Mouse (Mus musculus): ENCODE measurements around the gene Chst3. TPM values are rescaled to one million over a fixed set of nuclear protein-coding genes. Genes with fewer than 3 reads are reported as not detected.

Chst3 gene
- polyA plus RNA-seq, 1 experiment = 0.43 TPM

GRCm38 (mm10) chr10:60209237-60209636 is 9.8 kb downstream of the Chst3 start:
- H3K27ac ChIP-seq (ENCODE audit: insufficient read depth, low read length) = no peak overlapping the region
- no peak overlapping the region for H3K4me3 ChIP-seq (ENCODE audit: low read depth, low read length)
- H3K36me3 ChIP-seq (ENCODE audit: control insufficient read depth, insufficient read depth, low read length, poor library complexity, severe bottlenecking) = no peaks in the 10 kb centered on the region
- TF ChIP-seq POLR2A (IDR thresholded peaks at IDR 0.05; ENCODE audit: insufficient read depth, low read length) = no peak
- TF ChIP-seq CTCF (IDR thresholded peaks at IDR 0.05; ENCODE audit: low read depth, low read length) = no peak
- no peak for TF ChIP-seq EP300 (IDR thresholded peaks at IDR 0.05; ENCODE audit: insufficient read depth, low read depth, low read length)
- H3K9me3 ChIP-seq (replicated peaks; ENCODE audit: control insufficient read depth, insufficient read depth, low read length, poor library complexity, severe bottlenecking) = no peaks in the 10 kb centered on the region
- H3K9ac ChIP-seq (ENCODE audit: low read depth, poor library complexity, severe bottlenecking) = no peak overlapping the region
- H3K27me3 ChIP-seq (ENCODE audit: control insufficient read depth, insufficient read depth, low read length, poor library complexity, severe bottlenecking) = no peaks in the 10 kb centered on the region
- no peaks in the 10 kb centered on the region for H3K4me1 ChIP-seq (ENCODE audit: control insufficient read depth, insufficient read depth, low read length)

- Histone ChIP-seq H3K9ac (ENCODE audit: low read depth, poor library complexity, severe bottlenecking) (no peak overlapping the region), H3K27me3 (ENCODE audit: control insufficient read depth, insufficient read depth, low read length, poor library complexity, severe bottlenecking) (no peaks in the 10 kb centered on the region), H3K36me3 (ENCODE audit: control insufficient read depth, insufficient read depth, low read length, poor library complexity, severe bottlenecking) (no peaks in the 10 kb centered on the region), H3K4me3 (ENCODE audit: low read depth, low read length) (no peak overlapping the region), H3K4me1 (ENCODE audit: control insufficient read depth, insufficient read depth, low read length) (no peaks in the 10 kb centered on the region), H3K9me3 (replicated peaks; ENCODE audit: control insufficient read depth, insufficient read depth, low read length, poor library complexity, severe bottlenecking) (no peaks in the 10 kb centered on the region), H3K27ac (ENCODE audit: insufficient read depth, low read length) (no peak overlapping the region)
- no peak for TF ChIP-seq CTCF (IDR thresholded peaks at IDR 0.05; ENCODE audit: low read depth, low read length)
- TF ChIP-seq EP300 (IDR thresholded peaks at IDR 0.05; ENCODE audit: insufficient read depth, low read depth, low read length) = no peak
- no peak for TF ChIP-seq POLR2A (IDR thresholded peaks at IDR 0.05; ENCODE audit: insufficient read depth, low read length)
Observed at GRCm38 (mm10) chr10:60207166-60207705, 11.8 kb downstream of the Chst3 start.

GRCm38 (mm10) chr10:60205601-60206241 is 13.3 kb downstream of the Chst3 start:
- no peak for TF ChIP-seq POLR2A (IDR thresholded peaks at IDR 0.05; ENCODE audit: insufficient read depth, low read length)
- no peak for TF ChIP-seq CTCF (IDR thresholded peaks at IDR 0.05; ENCODE audit: low read depth, low read length)
- no peak for TF ChIP-seq EP300 (IDR thresholded peaks at IDR 0.05; ENCODE audit: insufficient read depth, low read depth, low read length)
- H3K36me3 ChIP-seq (ENCODE audit: control insufficient read depth, insufficient read depth, low read length, poor library complexity, severe bottlenecking) = no peaks in the 10 kb centered on the region
- H3K4me3 ChIP-seq (ENCODE audit: low read depth, low read length) = no peak overlapping the region
- H3K27me3 ChIP-seq (ENCODE audit: control insufficient read depth, insufficient read depth, low read length, poor library complexity, severe bottlenecking) = no peaks in the 10 kb centered on the region
- no peaks in the 10 kb centered on the region for H3K4me1 ChIP-seq (ENCODE audit: control insufficient read depth, insufficient read depth, low read length)
- H3K27ac ChIP-seq (ENCODE audit: insufficient read depth, low read length) = no peak overlapping the region
- H3K9me3 ChIP-seq (replicated peaks; ENCODE audit: control insufficient read depth, insufficient read depth, low read length, poor library complexity, severe bottlenecking) = no peaks in the 10 kb centered on the region
- H3K9ac ChIP-seq (ENCODE audit: low read depth, poor library complexity, severe bottlenecking) = no peak overlapping the region

GRCm38 (mm10) chr10:60202785-60203184 is 16.3 kb downstream of the Chst3 start:
- no peak for TF ChIP-seq CTCF (IDR thresholded peaks at IDR 0.05; ENCODE audit: low read depth, low read length)
- TF ChIP-seq POLR2A (IDR thresholded peaks at IDR 0.05; ENCODE audit: insufficient read depth, low read length) = no peak
- TF ChIP-seq EP300 (IDR thresholded peaks at IDR 0.05; ENCODE audit: insufficient read depth, low read depth, low read length) = no peak
- Histone ChIP-seq H3K27me3 (ENCODE audit: control insufficient read depth, insufficient read depth, low read length, poor library complexity, severe bottlenecking) (no peaks in the 10 kb centered on the region), H3K4me1 (ENCODE audit: control insufficient read depth, insufficient read depth, low read length) (no peaks in the 10 kb centered on the region), H3K9ac (ENCODE audit: low read depth, poor library complexity, severe bottlenecking) (no peak overlapping the region), H3K36me3 (ENCODE audit: control insufficient read depth, insufficient read depth, low read length, poor library complexity, severe bottlenecking) (no peaks in the 10 kb centered on the region), H3K9me3 (replicated peaks; ENCODE audit: control insufficient read depth, insufficient read depth, low read length, poor library complexity, severe bottlenecking) (no peaks in the 10 kb centered on the region), H3K4me3 (ENCODE audit: low read depth, low read length) (no peak overlapping the region), H3K27ac (ENCODE audit: insufficient read depth, low read length) (no peak overlapping the region)

GRCm38 (mm10) chr10:60200996-60201395 is 18.1 kb downstream of the Chst3 start:
- no peak overlapping the region for H3K9ac ChIP-seq (ENCODE audit: low read depth, poor library complexity, severe bottlenecking)
- H3K36me3 ChIP-seq (ENCODE audit: control insufficient read depth, insufficient read depth, low read length, poor library complexity, severe bottlenecking) = no peaks in the 10 kb centered on the region
- H3K27me3 ChIP-seq (ENCODE audit: control insufficient read depth, insufficient read depth, low read length, poor library complexity, severe bottlenecking) = no peaks in the 10 kb centered on the region
- TF ChIP-seq POLR2A (IDR thresholded peaks at IDR 0.05; ENCODE audit: insufficient read depth, low read length) = no peak
- no peak for TF ChIP-seq CTCF (IDR thresholded peaks at IDR 0.05; ENCODE audit: low read depth, low read length)
- no peak for TF ChIP-seq EP300 (IDR thresholded peaks at IDR 0.05; ENCODE audit: insufficient read depth, low read depth, low read length)
- no peaks in the 10 kb centered on the region for H3K4me1 ChIP-seq (ENCODE audit: control insufficient read depth, insufficient read depth, low read length)
- no peak overlapping the region for H3K4me3 ChIP-seq (ENCODE audit: low read depth, low read length)
- no peak overlapping the region for H3K27ac ChIP-seq (ENCODE audit: insufficient read depth, low read length)
- H3K9me3 ChIP-seq (replicated peaks; ENCODE audit: control insufficient read depth, insufficient read depth, low read length, poor library complexity, severe bottlenecking) = no peaks in the 10 kb centered on the region

GRCm38 (mm10) chr10:60199378-60199777 is 19.7 kb downstream of the Chst3 start:
- Histone ChIP-seq H3K4me1 (ENCODE audit: control insufficient read depth, insufficient read depth, low read length) (no peaks in the 10 kb centered on the region), H3K4me3 (ENCODE audit: low read depth, low read length) (no peak overlapping the region), H3K9me3 (replicated peaks; ENCODE audit: control insufficient read depth, insufficient read depth, low read length, poor library complexity, severe bottlenecking) (no peaks in the 10 kb centered on the region), H3K27ac (ENCODE audit: insufficient read depth, low read length) (no peak overlapping the region), H3K27me3 (ENCODE audit: control insufficient read depth, insufficient read depth, low read length, poor library complexity, severe bottlenecking) (no peaks in the 10 kb centered on the region), H3K36me3 (ENCODE audit: control insufficient read depth, insufficient read depth, low read length, poor library complexity, severe bottlenecking) (no peaks in the 10 kb centered on the region), H3K9ac (ENCODE audit: low read depth, poor library complexity, severe bottlenecking) (no peak overlapping the region)
- TF ChIP-seq POLR2A (IDR thresholded peaks at IDR 0.05; ENCODE audit: insufficient read depth, low read length) (no peak), EP300 (IDR thresholded peaks at IDR 0.05; ENCODE audit: insufficient read depth, low read depth, low read length) (no peak), CTCF (IDR thresholded peaks at IDR 0.05; ENCODE audit: low read depth, low read length) (no peak)
